Mouse (Mus musculus): ENCODE measurements around the gene Kcnb1.

Kcnb1 gene

DNA sequence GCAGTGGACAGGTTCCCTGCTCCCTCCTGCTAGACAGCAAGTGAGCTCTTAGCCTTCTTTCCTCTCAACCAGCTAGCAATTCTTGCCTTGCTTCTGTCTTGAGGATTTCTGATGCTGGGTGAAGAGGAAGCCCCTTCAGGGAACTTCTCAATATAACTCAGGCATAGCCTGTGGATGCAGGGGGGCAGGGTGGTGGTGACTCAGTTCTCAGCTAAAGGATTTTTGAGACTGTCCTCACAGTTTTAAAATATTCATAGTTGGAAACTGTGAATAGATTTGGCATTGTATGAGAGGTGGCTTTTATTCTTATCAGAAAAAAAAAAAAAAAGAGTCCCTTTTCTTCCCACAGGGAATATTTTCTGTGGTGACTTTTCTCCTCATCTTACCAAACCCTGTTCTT is 129.2 kb downstream of the Kcnb1 start:
- DNase-seq (ENCODE audit: low spot score): no peak

DNA sequence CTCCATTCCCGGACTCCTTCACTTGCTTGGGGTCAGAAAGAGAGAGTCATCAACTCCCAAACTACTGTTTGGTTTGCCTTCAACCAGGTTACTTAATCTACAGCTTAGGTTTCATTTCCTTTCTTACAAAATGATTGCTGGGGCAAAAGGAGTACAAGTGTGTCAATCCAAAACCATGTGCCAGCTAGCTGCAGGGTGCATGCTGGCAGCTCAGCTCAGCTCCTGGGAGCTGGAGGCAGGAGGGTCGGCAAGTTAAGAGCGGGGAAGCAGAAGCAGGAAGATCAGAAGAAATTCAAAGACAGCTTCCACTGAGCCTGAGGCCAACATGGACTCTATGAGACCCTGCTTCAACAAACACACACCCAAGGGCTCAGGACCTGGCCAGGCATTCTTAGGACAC is 129.6 kb downstream of the Kcnb1 start:
- no peak for DNase-seq (ENCODE audit: low spot score)

DNA sequence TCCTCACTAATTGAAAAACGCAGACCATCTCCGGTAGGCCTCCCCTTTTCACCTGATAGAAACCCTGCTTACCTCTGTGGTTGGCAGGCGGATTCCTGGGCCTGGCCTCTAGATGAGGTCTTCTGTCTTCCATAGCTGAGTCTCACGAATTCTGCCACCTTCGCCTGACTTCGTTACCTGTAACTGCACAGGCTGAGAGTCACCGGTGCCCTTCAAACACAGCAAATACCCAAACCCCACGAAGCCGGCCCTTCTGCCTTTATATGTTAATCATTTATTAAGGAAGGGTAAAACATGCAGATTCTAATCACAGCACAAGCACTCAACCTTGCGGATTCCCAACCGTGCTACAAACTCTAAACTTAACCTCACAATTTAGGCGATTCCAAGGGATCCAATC is 130.0 kb downstream of the Kcnb1 start:
- no peak for DNase-seq (ENCODE audit: low spot score)

DNA sequence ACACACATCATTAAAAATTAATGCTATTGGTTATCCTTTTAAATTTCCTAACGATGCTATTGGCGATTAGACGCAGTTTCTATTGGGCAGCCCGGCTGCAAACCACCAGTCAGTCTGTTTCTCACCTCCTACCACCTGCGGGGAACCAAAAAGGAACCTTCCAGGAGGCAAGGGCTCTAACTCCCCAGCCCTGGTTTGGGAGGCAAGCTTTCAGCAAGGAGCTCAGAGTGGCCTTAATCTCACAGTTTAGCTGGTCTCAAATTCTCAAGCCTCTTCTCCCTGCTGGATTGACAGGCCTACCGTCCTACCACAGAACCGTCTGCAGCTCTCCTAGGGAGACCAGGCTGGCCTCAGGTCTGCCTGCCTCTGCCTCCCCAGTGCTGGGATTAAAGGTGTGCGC is 130.4 kb downstream of the Kcnb1 start:
- DNase-seq (ENCODE audit: low spot score): no peak

DNA sequence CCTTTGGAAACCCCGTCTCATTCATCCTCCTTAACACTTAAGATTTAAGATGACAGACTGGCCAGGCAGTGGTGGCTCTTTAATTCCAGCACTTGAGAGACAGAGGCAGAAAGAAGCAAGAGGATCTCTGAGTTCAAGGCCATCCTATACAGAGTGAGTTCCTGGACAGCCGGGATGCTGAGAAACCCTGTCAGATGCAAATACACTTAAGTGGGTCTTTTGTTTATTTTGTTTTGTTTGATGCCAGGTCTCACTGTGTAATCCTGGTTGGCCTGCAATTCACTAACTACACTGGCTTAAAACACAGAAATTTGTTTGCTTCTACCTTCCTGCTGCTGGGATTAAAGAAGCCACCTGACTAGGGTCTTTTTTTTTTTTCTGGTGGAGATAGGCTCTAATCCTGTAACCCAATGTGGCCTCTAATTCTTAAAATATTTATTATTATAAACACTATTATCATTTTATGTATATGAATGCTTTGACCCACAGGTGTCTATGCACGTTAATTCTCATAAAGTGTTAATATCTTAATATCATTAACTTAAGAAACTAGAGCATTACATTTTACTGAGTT is 131.1 kb downstream of the Kcnb1 start:
- DNase-seq (ENCODE audit: low spot score): no peak

DNA sequence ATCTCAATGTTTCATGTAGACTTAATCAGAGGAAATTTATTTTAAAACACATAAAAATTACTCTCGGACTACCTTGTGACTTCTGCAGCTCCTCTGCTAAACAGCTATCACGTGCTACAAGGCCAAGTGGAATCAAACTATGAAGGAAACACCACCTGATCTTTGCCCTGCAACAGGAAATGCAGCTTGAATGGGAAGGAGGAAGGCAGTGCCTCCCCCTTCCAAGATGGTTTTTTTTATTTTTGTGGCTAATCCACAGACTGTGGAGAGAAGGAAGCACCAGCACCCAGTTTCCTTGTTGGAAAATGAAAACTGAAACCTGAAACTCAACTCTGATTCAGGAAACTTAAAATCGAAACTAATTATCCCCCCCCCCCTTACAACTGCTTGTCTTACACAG is 131.8 kb downstream of the Kcnb1 start:
- no peak for DNase-seq (ENCODE audit: low spot score)

DNA sequence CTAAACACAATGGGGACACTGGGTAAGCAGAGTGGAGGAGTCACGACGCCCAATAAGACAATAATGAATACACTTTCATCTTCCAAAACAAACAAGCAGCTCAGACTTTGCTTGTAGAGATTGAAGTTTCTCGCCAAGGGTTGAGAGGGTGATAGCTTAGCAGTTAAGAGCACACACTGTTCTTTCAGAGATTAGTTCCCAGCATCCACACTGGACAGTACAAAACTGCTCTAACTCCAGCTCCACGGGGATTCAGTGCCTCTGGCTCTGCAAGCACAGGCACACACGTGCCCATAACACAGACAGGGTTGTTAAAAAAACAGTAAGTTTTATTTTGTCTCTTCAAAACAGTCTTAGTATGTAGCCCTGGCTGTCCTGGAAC is 133.0 kb downstream of the Kcnb1 start:
- DNase-seq (ENCODE audit: low spot score): no peak

DNA sequence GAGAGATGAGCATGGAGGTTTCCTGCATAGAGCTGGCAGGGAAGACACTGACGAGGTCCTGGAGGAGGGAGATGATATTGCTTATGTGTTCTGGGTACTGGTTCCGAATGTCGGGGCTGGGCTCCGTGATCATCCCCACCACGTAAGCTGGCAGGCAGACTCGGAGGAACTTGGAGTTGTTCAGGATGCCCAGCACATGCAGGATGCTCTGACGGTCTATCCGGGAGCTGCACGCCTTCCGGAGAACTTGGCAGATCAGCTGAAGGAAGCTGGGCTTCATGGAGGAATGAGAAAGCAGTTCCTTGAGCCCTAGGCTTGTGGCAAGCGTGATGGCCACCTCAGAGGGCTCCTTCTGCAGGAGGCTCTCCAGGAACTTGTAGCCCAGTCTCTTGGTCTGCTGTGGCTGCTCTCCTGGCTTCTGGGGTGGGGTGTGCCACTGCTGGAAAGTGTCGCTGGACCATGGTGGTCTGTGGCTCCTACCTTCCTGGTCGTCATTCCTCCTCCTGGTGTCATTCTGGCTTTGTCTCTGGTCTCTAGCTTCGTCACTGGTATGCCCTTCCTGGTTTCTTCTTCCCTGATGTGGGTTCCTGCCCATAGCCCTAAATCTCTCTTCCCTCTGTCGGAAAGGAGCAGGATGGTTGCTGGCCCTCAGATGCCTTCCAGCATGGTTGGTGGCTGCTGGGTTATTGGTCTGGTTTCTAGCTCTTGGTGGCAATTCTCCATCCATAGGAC is 133.6 kb downstream of the Kcnb1 start:
- no peak for DNase-seq (ENCODE audit: low spot score)

DNA sequence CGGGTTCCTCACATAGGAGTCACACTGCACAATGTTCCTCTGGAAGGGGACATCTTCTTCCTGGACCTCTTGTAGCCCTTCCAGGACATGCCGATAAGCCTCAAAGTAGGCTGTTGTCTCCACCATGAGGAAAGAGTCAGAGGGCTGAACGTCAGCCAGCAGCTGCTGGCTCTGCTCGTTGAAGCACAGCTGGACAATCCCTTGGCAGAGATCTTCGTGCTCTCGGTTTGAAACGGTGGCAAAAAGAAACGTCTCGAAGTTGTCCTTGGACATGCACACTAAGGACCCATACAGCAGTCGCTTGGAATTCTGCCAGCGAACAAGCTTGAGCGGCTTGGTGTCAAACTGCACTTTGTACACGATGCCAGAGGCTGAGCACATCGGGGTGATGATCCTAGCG is 134.6 kb downstream of the Kcnb1 start:
- DNase-seq (ENCODE audit: low spot score): no peak

DNA sequence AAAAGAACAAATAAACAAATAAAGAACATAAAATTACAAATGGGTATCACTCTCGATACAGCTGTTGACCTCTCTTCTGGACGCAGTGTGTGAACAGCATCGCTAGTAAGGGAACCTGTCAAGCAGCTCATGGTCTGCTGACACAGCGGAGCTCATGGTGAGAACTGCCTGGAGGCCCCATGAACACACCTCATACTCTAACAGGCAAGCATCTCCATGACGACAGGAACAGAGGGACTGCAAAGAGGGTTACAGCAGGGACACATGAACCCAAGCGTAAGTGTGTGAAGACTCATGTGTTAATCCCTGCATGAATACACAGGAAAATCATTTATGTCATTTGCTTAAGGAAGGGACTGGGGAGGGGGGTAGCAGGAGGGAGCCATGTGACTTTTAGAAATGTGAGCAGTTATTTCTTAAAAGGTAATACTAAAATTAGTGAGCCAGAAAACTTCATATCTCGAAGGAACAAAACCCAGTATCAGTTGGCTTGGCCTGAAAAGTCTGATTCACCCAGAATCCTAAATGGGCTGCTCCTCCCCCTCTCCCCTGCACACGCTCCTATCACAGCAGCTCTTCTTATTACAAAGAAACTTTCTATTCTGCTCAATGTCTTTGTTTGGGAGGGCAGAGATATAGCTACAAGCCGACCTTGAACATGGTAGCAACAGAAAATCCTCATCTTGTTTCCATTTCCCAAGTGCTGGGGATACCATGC is 136.7 kb downstream of the Kcnb1 start:
- no peak for DNase-seq (ENCODE audit: low spot score)

DNA sequence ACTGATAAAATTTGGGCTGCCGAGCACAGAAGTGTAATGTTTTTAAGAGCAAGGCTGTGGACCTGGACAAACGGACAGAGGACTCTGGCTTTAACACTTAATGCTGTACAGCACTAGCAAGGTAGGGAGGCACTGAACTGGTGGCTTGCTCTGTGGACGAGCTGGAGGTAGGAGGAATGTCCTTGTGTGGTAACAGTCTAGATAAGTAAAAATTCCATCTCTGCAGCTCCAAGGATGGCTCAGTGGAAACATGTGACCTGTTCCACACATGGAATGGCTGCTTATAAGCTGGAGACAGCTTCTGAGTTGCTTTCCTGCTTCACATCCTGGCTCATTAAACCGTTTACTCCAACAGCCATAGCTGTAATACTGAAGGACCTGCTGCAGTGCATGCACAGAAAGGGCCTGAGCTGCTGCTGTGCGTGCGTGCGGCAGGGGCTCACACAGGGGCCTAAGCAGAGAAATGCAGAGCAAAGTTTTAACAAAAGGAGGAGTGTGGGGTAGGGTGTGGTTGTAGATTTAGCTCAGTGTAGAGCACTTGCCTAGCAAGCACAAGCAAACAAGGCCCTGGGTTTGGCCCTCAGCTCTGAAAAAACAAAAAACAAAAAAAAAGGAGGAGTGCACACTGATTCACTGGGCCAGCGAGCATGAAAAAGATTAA is 141.1 kb downstream of the Kcnb1 start:
- no peak for DNase-seq (ENCODE audit: low spot score)

DNA sequence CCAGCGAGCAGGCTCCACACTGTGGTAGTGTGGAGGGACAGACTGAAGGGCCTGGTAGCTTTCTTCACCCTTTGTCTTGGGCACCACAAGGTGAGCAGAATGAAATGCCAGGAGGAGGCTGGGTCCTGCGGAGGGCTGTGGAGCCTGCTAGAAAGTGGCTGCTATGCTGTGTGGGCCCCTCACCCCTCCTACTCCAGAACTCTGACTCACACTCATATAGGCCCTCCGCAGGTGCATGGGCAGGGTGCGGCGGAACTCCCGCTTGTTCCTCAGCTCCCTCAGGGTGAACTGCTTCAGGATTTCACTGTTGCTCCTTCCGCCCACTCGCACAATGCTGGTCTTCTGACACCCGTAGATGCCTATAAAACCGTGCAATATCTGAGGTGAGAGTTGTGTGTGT is 141.7 kb downstream of the Kcnb1 start:
- no peak for DNase-seq (ENCODE audit: low spot score)
